Mouse (Mus musculus): ENCODE measurements around the gene Acin1. TPM values are rescaled to one million over a fixed set of nuclear protein-coding genes. Genes with fewer than 3 reads are reported as not detected.

The Acin1 gene
- 84.6 TPM for polyA plus RNA-seq (2017; shearing (Covaris generic))

DNA sequence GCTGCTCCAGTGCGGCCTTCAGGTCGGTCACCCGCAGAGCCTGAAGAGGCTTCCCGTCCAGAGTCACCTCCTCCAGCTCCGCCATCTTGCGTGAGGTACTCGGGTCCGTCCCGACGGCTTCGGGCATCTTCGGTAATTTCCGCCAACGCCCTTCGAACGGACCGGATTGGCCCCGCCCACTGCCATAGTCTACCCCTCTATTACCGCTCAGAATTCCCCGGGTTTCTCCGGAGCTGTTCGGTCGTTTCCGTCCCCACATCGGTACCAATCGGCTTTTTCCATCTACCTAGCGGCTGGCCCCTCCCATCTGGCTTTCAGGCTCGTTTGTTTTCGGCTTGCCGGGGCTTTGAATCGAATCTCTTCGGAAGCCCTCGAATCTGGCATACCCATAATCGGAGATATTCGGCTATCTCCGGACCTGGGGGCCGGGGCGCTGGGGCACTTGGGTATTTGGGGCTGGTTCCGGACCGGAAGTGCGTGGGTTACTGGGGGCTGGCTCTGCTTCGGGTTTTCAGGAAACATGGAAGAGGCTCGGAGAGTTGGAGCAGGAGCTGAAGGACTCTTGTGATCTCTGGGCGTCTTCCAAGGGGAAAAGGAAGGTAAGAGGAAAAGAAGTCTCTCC is at the start of gene Acin1:
Gene Acin1, minus strand, starts transcription at position 410 of the 622 bp plus-strand sequence.

DNA sequence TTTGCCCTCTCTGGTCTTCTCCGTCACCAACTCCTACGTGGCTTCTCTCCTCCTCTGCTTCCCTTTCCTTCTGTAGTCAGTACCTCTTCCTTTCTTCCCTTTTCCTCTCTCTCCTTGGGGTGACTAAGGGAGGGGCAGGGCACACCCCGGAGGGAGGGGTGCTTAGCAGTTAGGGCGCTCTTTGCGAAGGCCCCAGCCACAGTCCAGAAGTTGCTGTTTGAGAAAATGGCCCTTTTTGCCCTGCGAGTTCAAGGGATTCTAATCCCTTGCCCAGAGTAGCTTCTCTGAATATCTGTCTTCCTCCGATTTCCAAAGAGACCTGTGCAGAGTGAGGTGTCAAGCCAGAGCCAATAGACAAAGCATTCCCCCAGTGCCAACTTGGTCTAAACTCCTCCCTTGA is 25.3 kb upstream of the Acin1 start, which contains the start of gene Cebpe:
Gene Cebpe, minus strand, starts transcription at position 101 of the 400 bp plus-strand sequence.

GRCm38 (mm10) chr14:54698733-54699132 is 12.0 kb upstream of the Acin1 start, which contains the start of gene Gm29776:
TSS of gene Gm29776 (minus strand) at chr14:54698833.

GRCm38 (mm10) chr14:54686063-54686521 is 639 bp downstream of the Acin1 start, which contains the start of gene 1700123O20Rik:
TSS of gene 1700123O20Rik (plus strand) at chr14:54686216.

GRCm38 (mm10) chr14:54641305-54641969 is 45.3 kb downstream of the Acin1 start, which contains the start of gene Cdh24:
TSS of gene Cdh24 (minus strand) at chr14:54641364.

DNA sequence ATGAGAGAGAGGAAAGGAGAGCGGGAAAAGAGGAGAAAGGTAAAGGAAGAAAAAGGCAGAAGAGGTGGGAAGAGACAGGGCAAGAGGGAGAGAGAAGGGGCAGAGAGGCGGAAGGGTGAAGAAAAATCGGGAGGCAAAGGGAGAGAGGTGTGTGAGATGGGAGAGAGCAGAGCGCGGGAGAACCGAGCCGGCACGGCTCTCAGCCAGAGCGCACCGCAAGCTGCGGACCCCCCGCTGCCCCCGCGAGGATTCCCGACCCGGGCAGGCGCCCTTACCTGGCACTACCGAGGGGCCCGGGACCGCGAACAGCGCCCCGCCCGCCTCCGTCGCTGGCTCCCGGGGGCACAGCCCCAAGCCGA is 45.8 kb downstream of the Acin1 start, which contains the start of gene Gm17606:
Gene Gm17606, plus strand, starts transcription at position 7 of the 359 bp plus-strand sequence.

GRCm38 (mm10) chr14:54621133-54621532 is 65.6 kb downstream of the Acin1 start, which contains the start of gene Psmb11:
TSS of gene Psmb11 (plus strand) at chr14:54621433.

DNA sequence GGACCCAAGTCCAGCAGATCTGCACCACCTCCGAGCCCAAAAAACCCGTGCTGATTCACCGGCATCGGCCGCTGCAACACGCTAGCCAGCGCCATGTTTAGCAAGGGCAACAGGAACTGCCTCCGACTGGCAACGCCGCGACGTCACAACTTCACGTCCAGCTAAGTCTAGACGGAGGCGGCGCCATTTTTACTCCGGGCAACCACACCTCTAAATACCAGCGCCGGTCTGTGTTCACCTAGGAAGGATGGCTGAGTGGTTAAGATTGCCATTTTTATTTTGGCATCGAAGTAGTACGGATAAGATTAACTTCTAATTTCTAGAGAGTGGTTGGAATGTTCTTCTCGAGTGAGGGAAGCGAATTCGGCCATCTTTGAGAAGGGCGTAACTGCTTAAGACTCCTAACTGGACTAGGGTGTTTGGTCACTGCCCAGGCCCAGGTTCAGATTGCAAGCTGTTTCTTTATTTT is 68.8 kb downstream of the Acin1 start, which contains the start of gene Psmb5:
Gene Psmb5, minus strand, starts transcription at position 126 of the 469 bp plus-strand sequence.

DNA sequence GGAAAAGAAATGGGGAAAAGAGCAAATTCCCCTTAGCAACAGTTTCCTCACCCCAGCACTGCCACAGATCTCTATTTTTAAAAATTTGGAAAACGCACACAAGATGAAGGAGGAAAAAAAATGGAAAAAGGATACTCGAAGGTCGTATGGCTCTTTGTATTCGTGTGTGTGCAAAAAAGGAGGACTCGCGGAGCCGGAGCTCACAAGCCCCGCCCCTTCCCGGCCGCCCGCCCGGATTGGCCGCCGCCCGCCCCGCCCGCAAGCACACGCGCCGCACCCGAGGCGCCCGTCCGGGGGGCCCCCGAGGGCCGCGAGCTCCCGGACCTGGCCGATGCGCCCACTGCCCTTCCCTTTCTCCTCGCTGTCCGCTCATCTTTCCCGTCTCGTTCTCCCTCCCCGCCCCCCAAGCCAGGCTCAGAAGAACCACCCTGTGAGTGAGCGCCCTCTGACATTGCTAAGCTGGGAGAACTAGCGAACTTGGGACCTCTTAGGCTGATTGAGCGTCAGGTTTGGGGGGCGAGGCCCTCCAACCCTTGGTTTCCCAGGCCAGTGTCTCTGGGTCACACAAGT is 80.9 kb downstream of the Acin1 start, which contains the start of gene 4931414P19Rik:
Gene 4931414P19Rik, minus strand, starts transcription at position 242 of the 570 bp plus-strand sequence.

Other genes starting within 250 kb of the Acin1 start
- gene Lrp10, start 222.8 kb downstream of the Acin1 start, polyA plus RNA-seq (2017; shearing (Covaris generic)): 246 TPM
- gene Rem2, start 210.8 kb downstream of the Acin1 start, polyA plus RNA-seq (2017; shearing (Covaris generic)): not detected
- 29.7 TPM for gene Prmt5, start 169.4 kb downstream of the Acin1 start, polyA plus RNA-seq (2017; shearing (Covaris generic))
- gene Haus4, start 132.3 kb downstream of the Acin1 start, polyA plus RNA-seq (2017; shearing (Covaris generic)): 31.6 TPM
- 0.40 TPM for gene Ajuba, start 109.4 kb downstream of the Acin1 start, polyA plus RNA-seq (2017; shearing (Covaris generic))
- 1.2 TPM for gene 4931414P19Rik, start 80.9 kb downstream of the Acin1 start, polyA plus RNA-seq (2017; shearing (Covaris generic))
- gene Psmb5, start 68.9 kb downstream of the Acin1 start, polyA plus RNA-seq (2017; shearing (Covaris generic)): 123 TPM
- gene Psmb11, start 65.5 kb downstream of the Acin1 start, polyA plus RNA-seq (2017; shearing (Covaris generic)): 0.09 TPM
- not detected for gene Gm17606, start 46.0 kb downstream of the Acin1 start, polyA plus RNA-seq (2017; shearing (Covaris generic))
- gene Cdh24, start 45.6 kb downstream of the Acin1 start, polyA plus RNA-seq (2017; shearing (Covaris generic)): 2.3 TPM
- 63.8 TPM for gene 1700123O20Rik, start 715 bp downstream of the Acin1 start, polyA plus RNA-seq (2017; shearing (Covaris generic))
- 0.20 TPM for gene Gm29776, start 11.9 kb upstream of the Acin1 start, polyA plus RNA-seq (2017; shearing (Covaris generic))
- not detected for gene Cebpe, start 25.2 kb upstream of the Acin1 start, polyA plus RNA-seq (2017; shearing (Covaris generic))
- gene Slc7a8, start 95.0 kb upstream of the Acin1 start, polyA plus RNA-seq (2017; shearing (Covaris generic)): 0.09 TPM
- not detected for gene Rnf212b, start 127.2 kb upstream of the Acin1 start, polyA plus RNA-seq (2017; shearing (Covaris generic))
- 5.7 TPM for gene Homez, start 184.0 kb upstream of the Acin1 start, polyA plus RNA-seq (2017; shearing (Covaris generic))
- 1.5 TPM for gene Ppp1r3e, start 190.6 kb upstream of the Acin1 start, polyA plus RNA-seq (2017; shearing (Covaris generic))
- gene Bcl2l2, start 196.4 kb upstream of the Acin1 start, polyA plus RNA-seq (2017; shearing (Covaris generic)): not detected
- not detected for gene Gm20521, start 196.5 kb upstream of the Acin1 start, polyA plus RNA-seq (2017; shearing (Covaris generic))
- gene Pabpn1, start 205.6 kb upstream of the Acin1 start, polyA plus RNA-seq (2017; shearing (Covaris generic)): 162 TPM
- gene Slc22a17, start 226.2 kb upstream of the Acin1 start, polyA plus RNA-seq (2017; shearing (Covaris generic)): 1.5 TPM
- gene Efs, start 239.2 kb upstream of the Acin1 start, polyA plus RNA-seq (2017; shearing (Covaris generic)): 0.26 TPM
- 0.37 TPM for gene Il25, start 245.8 kb upstream of the Acin1 start, polyA plus RNA-seq (2017; shearing (Covaris generic))
- 1.5 TPM for gene Cmtm5, start 249.3 kb upstream of the Acin1 start, polyA plus RNA-seq (2017; shearing (Covaris generic))